Comparison of ENCODE assay signal across 8 mouse cellular contexts in the genomic region with DNA sequence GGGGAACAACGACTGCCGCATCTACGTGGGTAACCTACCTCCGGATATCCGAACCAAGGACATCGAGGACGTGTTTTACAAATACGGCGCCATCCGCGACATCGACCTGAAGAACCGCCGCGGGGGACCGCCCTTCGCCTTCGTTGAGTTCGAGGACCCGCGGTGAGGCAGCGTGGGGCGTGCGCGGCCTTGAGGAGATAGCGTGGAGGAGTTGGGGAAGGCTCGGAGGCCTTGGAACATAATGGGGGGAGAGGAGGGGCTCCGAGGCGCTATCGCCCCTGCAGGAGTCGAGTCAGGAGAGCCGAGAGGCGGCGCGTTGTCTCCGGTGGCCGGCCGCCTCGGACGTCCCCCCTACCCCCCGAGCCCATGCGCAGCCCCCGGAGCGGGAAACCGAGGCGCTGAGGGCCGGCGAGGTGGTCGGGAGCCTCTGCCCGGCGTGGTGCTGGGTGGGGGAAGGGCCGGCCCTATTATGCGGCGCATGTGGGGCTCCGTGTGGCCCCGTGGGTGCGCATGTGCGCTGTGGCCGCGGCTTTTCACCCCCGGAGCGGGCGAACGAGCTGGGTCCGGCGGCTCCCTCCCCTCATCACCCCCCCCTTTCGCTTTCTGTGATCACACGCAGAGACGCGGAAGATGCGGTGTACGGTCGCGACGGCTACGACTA. TPM values are rescaled to one million over a fixed set of nuclear protein-coding genes. Genes with fewer than 3 reads are reported as not detected.
A peak's percentile ranks its signal among the peaks of the same experiment; 100 is the strongest.
DNase-seq lines count a peak whose midpoint lies in the region; ATAC-seq and TF ChIP-seq lines count a peak whose summit lies in the region.

No protein-coding gene starts in this region.

- no peaks in the 10 kb centered on the region for H3K9me3 ChIP-seq in G1E (replicated peaks)
- no peaks in the 10 kb centered on the region for H3K9me3 ChIP-seq in forebrain, embryonic 14.5 days (replicated peaks; ENCODE audit: control insufficient read depth, low read length)
- no peaks in the 10 kb centered on the region for H3K9me3 ChIP-seq in hindbrain, embryonic 11.5 days (ENCODE audit: control insufficient read depth, low read length)
- no peaks in the 10 kb centered on the region for H3K9me3 ChIP-seq in lung, postnatal 0 days (ENCODE audit: low read length)

- peak overlapping the region; percentile 93 for H3K4me3 ChIP-seq in G1E (ENCODE audit: low read depth, low read length)
- H3K4me3 ChIP-seq in forebrain, embryonic 14.5 days (ENCODE audit: low read depth, low read length), result peak overlapping the region; percentile 98
- H3K4me3 ChIP-seq in hindbrain, embryonic 11.5 days (ENCODE audit: low read depth, low read length), result peak overlapping the region; percentile 92
- peak overlapping the region; percentile 92 for H3K4me3 ChIP-seq in lung, postnatal 0 days (ENCODE audit: low read depth, low read length)

- no peak for TF ChIP-seq EP300 in lung, postnatal 0 days (IDR thresholded peaks at IDR 0.05)

- peak overlapping the region; percentile 99 for H3K27ac ChIP-seq in forebrain, embryonic 14.5 days (ENCODE audit: low read depth, low read length)
- H3K27ac ChIP-seq in hindbrain, embryonic 11.5 days (ENCODE audit: low read depth, low read length), result peak overlapping the region; percentile 96
- H3K27ac ChIP-seq in lung, postnatal 0 days (ENCODE audit: low read length), result peak overlapping the region; percentile 99

- TF ChIP-seq CTCF in G1E (IDR thresholded peaks at IDR 0.05; ENCODE audit: low read depth, low read length), result no peak
- TF ChIP-seq CTCF in lung, postnatal 0 days (IDR thresholded peaks at IDR 0.05), result no peak; the same call in 1 of the 2 replicates

- H3K27me3 ChIP-seq in G1E (ENCODE audit: insufficient read depth, low read length), result no peaks in the 10 kb centered on the region
- H3K27me3 ChIP-seq in forebrain, embryonic 14.5 days (replicated peaks; ENCODE audit: control insufficient read depth, insufficient read depth, low read length), result no peaks in the 10 kb centered on the region
- no peaks in the 10 kb centered on the region for H3K27me3 ChIP-seq in hindbrain, embryonic 11.5 days (ENCODE audit: control insufficient read depth, insufficient read depth, low read length)
- H3K27me3 ChIP-seq in lung, postnatal 0 days (replicated peaks; ENCODE audit: insufficient read depth, low read length), result no peaks in the 10 kb centered on the region

- H3K9ac ChIP-seq in forebrain, embryonic 14.5 days (ENCODE audit: low read length), result peak overlapping the region; percentile 99
- peak overlapping the region; percentile 99 for H3K9ac ChIP-seq in hindbrain, embryonic 11.5 days (ENCODE audit: low read depth, low read length)
- peak overlapping the region; percentile 96 for H3K9ac ChIP-seq in lung, postnatal 0 days (replicated peaks; ENCODE audit: low read depth)

- no peak for ATAC-seq in G1E (ENCODE audit: extremely low read depth, insufficient number of reproducible peaks, low FRiP score, poor library complexity, severe bottlenecking)
- peak; percentile 77 for ATAC-seq in forebrain, embryonic 14.5 days
- ATAC-seq in hindbrain, embryonic 11.5 days (ENCODE audit: low FRiP score), result peak; percentile 84
- peak; percentile 72 for ATAC-seq in lung, postnatal 0 days

- H3K4me2 ChIP-seq in forebrain, embryonic 14.5 days (ENCODE audit: low read length), result peak overlapping the region; percentile 77
- H3K4me2 ChIP-seq in hindbrain, embryonic 11.5 days (replicated peaks; ENCODE audit: low read depth, low read length), result peak overlapping the region; percentile 84
- H3K4me2 ChIP-seq in lung, postnatal 0 days (replicated peaks; ENCODE audit: low read depth, low read length), result peak overlapping the region; percentile 66

- peaks cover 33% of the 10 kb centered on the region for H3K36me3 ChIP-seq in G1E (replicated peaks)
- H3K36me3 ChIP-seq in forebrain, embryonic 14.5 days (ENCODE audit: control insufficient read depth, insufficient read depth, low read length), result peaks cover 30% of the 10 kb centered on the region
- peaks cover 3% of the 10 kb centered on the region; the same call in 1 of the 2 replicates for H3K36me3 ChIP-seq in hindbrain, embryonic 11.5 days (ENCODE audit: control insufficient read depth, insufficient read depth, low read length)
- H3K36me3 ChIP-seq in lung, postnatal 0 days (ENCODE audit: insufficient read depth, low read length), result no peaks in the 10 kb centered on the region

- DNase-seq in G1E (ENCODE audit: low spot score), result peak; percentile 50
- peak; percentile 75 for DNase-seq in cerebellum, adult 11-12 months
- DNase-seq in forebrain, embryonic 14.5 days (ENCODE audit: low spot score), result peak; percentile 72
- peak; percentile 79 for DNase-seq in hindbrain, embryonic 11.5 days (ENCODE audit: low spot score)
- DNase-seq in layer of hippocampus, postnatal 14 days (ENCODE audit: low spot score in 2 of 2), result peak; percentile 70 to 78
- DNase-seq in lung, postnatal 0 days (ENCODE audit: low spot score), result peak; percentile 72
- peak; percentile 64 for DNase-seq in ovary, postnatal 10 days (ENCODE audit: low spot score)
- DNase-seq in thymus, postnatal 0 days (ENCODE audit: low spot score), result peak; percentile 63

- peaks cover 28% of the 10 kb centered on the region for H3K4me1 ChIP-seq in G1E (ENCODE audit: insufficient read depth, low read depth, low read length)
- H3K4me1 ChIP-seq in forebrain, embryonic 14.5 days (ENCODE audit: control insufficient read depth, insufficient read depth, low read length), result peaks cover 27% of the 10 kb centered on the region
- H3K4me1 ChIP-seq in hindbrain, embryonic 11.5 days (replicated peaks; ENCODE audit: control insufficient read depth, insufficient read depth, low read length), result no peaks in the 10 kb centered on the region
- H3K4me1 ChIP-seq in lung, postnatal 0 days (ENCODE audit: insufficient read depth, low read depth, low read length), result peaks cover 7% of the 10 kb centered on the region; the same call in 1 of the 2 replicates

- under 1% methylated on average over 58 of the region's 76 CpGs for WGBS in forebrain, embryonic 14.5 days
- under 1% methylated on average over 64 of the region's 76 CpGs for WGBS in hindbrain, embryonic 11.5 days
- WGBS in lung, postnatal 0 days, result under 1% methylated on average over 52 of the region's 76 CpGs

RNA-seq across cellular contexts. Expression of gene Srsf1, which starts 0.8 kb away (rescaled TPM):
- total RNA-seq in G1E (2014; fragmentation: Nextera tagmentation) (241 and 257 TPM in 2 replicates), G1E (2017) (397 and 406 TPM in 2 replicates)
- 293 and 298 TPM in 2 replicates for polyA plus RNA-seq in G1E (2012)
- 340 and 348 TPM in 2 replicates for polyA plus RNA-seq in forebrain, embryonic 14.5 days (2014; fragmentation: Nextera tagmentation; extraction: Ambion mirVana)
- 493 and 503 TPM in 2 replicates for polyA plus RNA-seq in hindbrain, embryonic 11.5 days (2014; fragmentation: Nextera tagmentation; extraction: Ambion mirVana)
- total RNA-seq in layer of hippocampus, postnatal 14 days (2021), result 100 to 1,000 TPM; 202 to 214 TPM
- 88.1 and 111 TPM in 2 replicates for polyA plus RNA-seq in lung, postnatal 0 days (2015; fragmentation: Nextera tagmentation; extraction: Ambion mirVana)
- 308 and 311 TPM in 2 replicates for polyA plus RNA-seq in thymus, postnatal 0 days (2015; fragmentation: Nextera tagmentation; extraction: Ambion mirVana)

RNA-seq across cellular contexts. Expression of gene Vezf1, which starts 20.1 kb away (rescaled TPM):
- total RNA-seq in G1E (2014; fragmentation: Nextera tagmentation) (78.3 and 90.9 TPM in 2 replicates), G1E (2017) (48.2 and 60.2 TPM in 2 replicates)
- 15.8 and 16.8 TPM in 2 replicates for polyA plus RNA-seq in G1E (2012)
- polyA plus RNA-seq in forebrain, embryonic 14.5 days (2014; fragmentation: Nextera tagmentation; extraction: Ambion mirVana), result 60.0 and 64.7 TPM in 2 replicates
- polyA plus RNA-seq in hindbrain, embryonic 11.5 days (2014; fragmentation: Nextera tagmentation; extraction: Ambion mirVana), result 77.7 and 80.7 TPM in 2 replicates
- 10 to 100 TPM; 24.8 to 27.7 TPM for total RNA-seq in layer of hippocampus, postnatal 14 days (2021)
- 26.8 TPM in 2 replicates for polyA plus RNA-seq in lung, postnatal 0 days (2015; fragmentation: Nextera tagmentation; extraction: Ambion mirVana)
- 32.8 and 33.1 TPM in 2 replicates for polyA plus RNA-seq in thymus, postnatal 0 days (2015; fragmentation: Nextera tagmentation; extraction: Ambion mirVana)

RNA-seq across cellular contexts. Expression of gene Cuedc1, which starts 49.9 kb away (rescaled TPM):
- total RNA-seq in G1E (2014; fragmentation: Nextera tagmentation) (29.2 and 36.4 TPM in 2 replicates), G1E (2017) (16.7 and 18.9 TPM in 2 replicates)
- 29.6 and 31.7 TPM in 2 replicates for polyA plus RNA-seq in G1E (2012)
- polyA plus RNA-seq in forebrain, embryonic 14.5 days (2014; fragmentation: Nextera tagmentation; extraction: Ambion mirVana), result 13.0 and 18.6 TPM in 2 replicates
- 17.6 TPM in 2 replicates for polyA plus RNA-seq in hindbrain, embryonic 11.5 days (2014; fragmentation: Nextera tagmentation; extraction: Ambion mirVana)
- total RNA-seq in layer of hippocampus, postnatal 14 days (2021), result 10 to 100 TPM; 32.0 to 32.1 TPM
- polyA plus RNA-seq in lung, postnatal 0 days (2015; fragmentation: Nextera tagmentation; extraction: Ambion mirVana), result 14.6 TPM in 2 replicates
- polyA plus RNA-seq in thymus, postnatal 0 days (2015; fragmentation: Nextera tagmentation; extraction: Ambion mirVana), result 10.7 and 11.4 TPM in 2 replicates
